Mouse (Mus musculus): ENCODE results near the gene Cfi. TPM values are rescaled to one million over a fixed set of nuclear protein-coding genes. Genes with fewer than 3 reads are reported as not detected.
A peak's percentile ranks its signal among the peaks of the same experiment; 100 is the strongest.

Cfi gene
- total and polyA plus RNA-seq, 2 experiments from 2014 or later = 0.27 to 1.0 TPM

DNA sequence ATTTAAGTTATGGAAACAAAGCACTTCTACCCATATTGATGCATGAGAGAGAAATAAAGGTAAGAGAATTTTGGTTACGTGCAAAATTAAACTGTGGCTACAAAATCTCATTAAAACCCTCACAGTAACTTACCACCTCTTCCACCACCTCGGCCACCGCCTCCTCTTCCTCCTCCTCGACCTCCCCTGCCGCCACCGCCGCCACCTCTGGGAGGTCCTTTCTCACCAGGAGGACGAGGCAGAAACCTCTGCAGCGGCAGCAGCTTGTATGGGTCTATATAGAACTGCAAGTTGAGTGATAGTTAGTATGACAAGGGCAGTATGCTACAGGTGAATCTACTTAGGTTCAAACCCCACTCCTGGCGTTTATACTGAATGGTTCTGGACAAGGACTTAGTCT lies 9.0 kb upstream of the Cfi start:
- no peak for TF ChIP-seq EP300 (IDR thresholded peaks at IDR 0.05; ENCODE audit: low read depth)
- no peak for TF ChIP-seq CTCF (IDR thresholded peaks at IDR 0.05; ENCODE audit: low read depth)

GRCm38 (mm10) chr3:129827691-129828090 lies 8.0 kb upstream of the Cfi start:
- Histone ChIP-seq H3K4me2 (ENCODE audit: low read depth, low read length) (no peak overlapping the region), H3K4me3 (ENCODE audit: low read depth, low read length) (no peak overlapping the region), H3K9ac (replicated peaks; ENCODE audit: low read depth, low read length) (no peak overlapping the region), H3K27ac (ENCODE audit: low read depth) (no peak overlapping the region), H3K36me3 (replicated peaks; ENCODE audit: control insufficient read depth, insufficient read depth, low read length) (peaks cover 40% of the 10 kb centered on the region), H3K4me1 (ENCODE audit: control insufficient read depth, insufficient read depth) (peaks cover 15% of the 10 kb centered on the region), H3K9me3 (replicated peaks; ENCODE audit: control insufficient read depth, low read length) (no peaks in the 10 kb centered on the region), H3K27me3 (ENCODE audit: control insufficient read depth, insufficient read depth, low read length) (no peaks in the 10 kb centered on the region)
- TF ChIP-seq EP300 (IDR thresholded peaks at IDR 0.05; ENCODE audit: low read depth) = no peak
- DNase-seq (ENCODE audit: low spot score) (no peak), ATAC-seq (ENCODE audit: insufficient read depth, low read depth) (no peak)
- WGBS = 88% methylated on average over 5 of the region's 5 CpGs

More for the DNA sequence above, 9.0 kb upstream of the Cfi start:
- H3K36me3 ChIP-seq (replicated peaks; ENCODE audit: control insufficient read depth, insufficient read depth, low read length) = peaks cover 40% of the 10 kb centered on the region
- no peak overlapping the region for H3K4me2 ChIP-seq (ENCODE audit: low read depth, low read length)
- H3K27me3 ChIP-seq (ENCODE audit: control insufficient read depth, insufficient read depth, low read length) = no peaks in the 10 kb centered on the region
- DNase-seq (ENCODE audit: low spot score) = no peak
- H3K4me1 ChIP-seq (ENCODE audit: control insufficient read depth, insufficient read depth) = peaks cover 14% of the 10 kb centered on the region
- no peak overlapping the region for H3K4me3 ChIP-seq (ENCODE audit: low read depth, low read length)
- ATAC-seq (ENCODE audit: insufficient read depth, low read depth) = no peak
- 86% methylated on average over 10 of the region's 10 CpGs for WGBS
- H3K9ac ChIP-seq (replicated peaks; ENCODE audit: low read depth, low read length) = no peak overlapping the region
- no peaks in the 10 kb centered on the region for H3K9me3 ChIP-seq (replicated peaks; ENCODE audit: control insufficient read depth, low read length)
- H3K27ac ChIP-seq (ENCODE audit: low read depth) = no peak overlapping the region

- Histone ChIP-seq H3K9me3 (replicated peaks; ENCODE audit: control insufficient read depth, low read length) (no peaks in the 10 kb centered on the region), H3K36me3 (replicated peaks; ENCODE audit: control insufficient read depth, insufficient read depth, low read length) (peaks cover 23% of the 10 kb centered on the region; the same call in 1 of the 2 replicates), H3K4me2 (ENCODE audit: low read depth, low read length) (peak overlapping the region; percentile 83), H3K9ac (replicated peaks; ENCODE audit: low read depth, low read length) (peak overlapping the region; percentile 70), H3K27me3 (ENCODE audit: control insufficient read depth, insufficient read depth, low read length) (no peaks in the 10 kb centered on the region), H3K27ac (ENCODE audit: low read depth) (peak overlapping the region; percentile 69), H3K4me3 (ENCODE audit: low read depth, low read length) (peak overlapping the region; percentile 74), H3K4me1 (ENCODE audit: control insufficient read depth, insufficient read depth) (peaks cover 15% of the 10 kb centered on the region)
- TF ChIP-seq EP300 (IDR thresholded peaks at IDR 0.05; ENCODE audit: low read depth) (no peak), CTCF (IDR thresholded peaks at IDR 0.05; ENCODE audit: low read depth) (no peak)
- DNase-seq (ENCODE audit: low spot score) (no peak), ATAC-seq (ENCODE audit: insufficient read depth, low read depth) (peak; percentile 6; the same call in 1 of the 2 replicates)
- under 1% methylated on average over 44 of the region's 45 CpGs for WGBS
Measured at GRCm38 (mm10) chr3:129830626-129831025, 5.1 kb upstream of the Cfi start.

DNA sequence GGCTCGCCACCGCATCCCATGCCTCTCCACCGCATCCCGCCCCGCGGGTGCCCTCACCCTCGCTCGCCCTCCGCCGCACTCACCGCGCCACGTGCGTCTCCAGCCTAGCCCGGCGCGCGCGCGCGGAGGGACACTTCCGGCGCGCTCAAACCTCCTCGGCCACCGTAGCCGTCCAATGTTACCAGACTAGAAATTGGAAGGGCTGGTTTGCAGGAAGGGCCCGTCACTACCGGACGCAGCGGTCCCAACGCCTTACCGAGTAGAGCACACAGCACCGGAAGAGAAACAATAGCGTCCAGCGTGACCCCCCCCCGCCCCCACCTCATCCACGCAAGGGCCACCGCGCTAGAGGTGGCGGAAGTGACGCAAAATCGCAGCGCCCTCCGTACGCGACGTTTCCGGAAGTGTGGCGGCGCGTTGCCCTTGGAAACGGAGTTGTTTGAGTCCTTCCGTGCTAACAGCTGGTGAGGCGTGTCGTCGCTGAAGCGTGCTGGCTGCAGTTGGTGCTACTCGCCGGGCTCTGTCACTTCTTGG lies 4.6 kb upstream of the Cfi start, which contains the start of gene Gar1:
TSS of gene Gar1 (minus strand) at position 362 of the 534 bp plus-strand sequence.
- Histone ChIP-seq H3K4me2 (ENCODE audit: low read depth, low read length) (peak within 1 kb of the TSS; percentile 86), H3K27me3 (ENCODE audit: control insufficient read depth, insufficient read depth, low read length) (no peaks in the 10 kb centered on the region), H3K4me1 (ENCODE audit: control insufficient read depth, insufficient read depth) (peaks cover 15% of the 10 kb centered on the region), H3K36me3 (replicated peaks; ENCODE audit: control insufficient read depth, insufficient read depth, low read length) (peaks cover 18% of the 10 kb centered on the region; the same call in 1 of the 2 replicates), H3K4me3 (ENCODE audit: low read depth, low read length) (peak within 1 kb of the TSS; percentile 74), H3K27ac (ENCODE audit: low read depth) (peak within 1 kb of the TSS; percentile 69), H3K9ac (replicated peaks; ENCODE audit: low read depth, low read length) (peak within 1 kb of the TSS; percentile 70), H3K9me3 (replicated peaks; ENCODE audit: control insufficient read depth, low read length) (no peaks in the 10 kb centered on the region)
- DNase-seq (ENCODE audit: low spot score) (peak; percentile 93), ATAC-seq (ENCODE audit: insufficient read depth, low read depth) (peak; percentile 90)
- WGBS = under 1% methylated on average over 60 of the region's 60 CpGs
- peak; percentile 87 for TF ChIP-seq EP300 (IDR thresholded peaks at IDR 0.05; ENCODE audit: low read depth)
- TF ChIP-seq CTCF (IDR thresholded peaks at IDR 0.05; ENCODE audit: low read depth) = no peak

DNA sequence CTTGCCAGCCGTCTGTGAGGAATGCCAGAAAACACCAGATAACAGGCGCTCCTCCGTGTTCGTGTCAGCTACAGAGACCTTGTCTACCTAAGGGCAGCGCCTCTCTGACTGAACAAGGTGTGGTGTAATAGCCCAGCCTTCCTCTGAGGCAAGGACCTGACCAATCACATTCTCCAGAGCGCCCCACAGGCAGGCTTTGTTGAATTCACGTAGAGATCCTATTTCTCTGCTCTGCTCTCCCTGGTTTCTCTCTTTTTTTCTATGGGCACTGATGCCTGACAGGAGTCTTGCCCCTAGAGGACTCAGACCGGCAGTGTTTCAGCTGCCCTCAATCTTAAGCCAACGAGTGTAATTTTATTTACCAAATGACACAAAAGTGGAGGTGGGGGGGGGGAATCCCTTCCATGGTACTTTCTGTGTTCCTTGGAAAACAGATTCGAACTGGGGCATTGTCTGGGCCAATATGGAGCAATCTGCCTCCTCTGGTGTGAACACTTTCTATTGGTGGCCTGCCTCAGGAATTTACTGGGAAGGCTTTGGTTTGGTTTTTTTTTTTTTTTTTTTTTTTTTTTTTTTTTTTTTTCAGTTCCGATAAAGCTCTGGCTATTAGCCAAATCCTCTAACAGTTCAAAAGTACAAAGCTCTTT lies 490 bp downstream of the Cfi start:
- ATAC-seq (ENCODE audit: insufficient read depth, low read depth) = no peak
- H3K27me3 ChIP-seq (ENCODE audit: control insufficient read depth, insufficient read depth, low read length) = no peaks in the 10 kb centered on the region
- peak; percentile 13 for DNase-seq (ENCODE audit: low spot score)
- TF ChIP-seq EP300 (IDR thresholded peaks at IDR 0.05; ENCODE audit: low read depth) (no peak), CTCF (IDR thresholded peaks at IDR 0.05; ENCODE audit: low read depth) (no peak)
- H3K9ac ChIP-seq (replicated peaks; ENCODE audit: low read depth, low read length) = no peak overlapping the region
- H3K4me1 ChIP-seq (ENCODE audit: control insufficient read depth, insufficient read depth) = 0 out of 2 replicates have a peak, but pooled peaks cover 4% of the 10 kb centered on the region
- peak overlapping the region; percentile 36 for H3K4me2 ChIP-seq (ENCODE audit: low read depth, low read length)
- H3K36me3 ChIP-seq (replicated peaks; ENCODE audit: control insufficient read depth, insufficient read depth, low read length) = no peaks in the 10 kb centered on the region
- no peak overlapping the region for H3K4me3 ChIP-seq (ENCODE audit: low read depth, low read length)
- 14% methylated on average over 11 of the region's 11 CpGs for WGBS
- peak overlapping the region; percentile 12; the same call in 1 of the 2 replicates for H3K27ac ChIP-seq (ENCODE audit: low read depth)
- H3K9me3 ChIP-seq (replicated peaks; ENCODE audit: control insufficient read depth, low read length) = no peaks in the 10 kb centered on the region

All from heart, postnatal 0 days (tissue).